Mouse (Mus musculus) heart, embryonic 13.5 days (tissue): ENCODE measurements around the gene Med16. TPM values are rescaled to one million over a fixed set of nuclear protein-coding genes. Genes with fewer than 3 reads are reported as not detected.

Experiments
- ATAC-seq: fragments of 200-750 bp; cut with Nextera tagmentation; 2 replicates; pipeline ENCODE4 v1.8.0; 2017; ENCODE audit warnings: moderate TSS enrichment; ENCODE audit not compliant: insufficient number of reproducible peaks, low FRiP score, low TSS enrichment; ENCODE audit errors: extremely low read depth
- H3K27ac ChIP-seq: fragments of 300-500 bp; sonication (generic); replicated peaks from 2 replicates; pipeline ENCODE4 v1.5.1; 2015; ENCODE audit warnings: moderate library complexity, mild to moderate bottlenecking, inconsistent platforms
- H3K27me3 ChIP-seq: fragments of 300-500 bp; sonication (generic); replicated peaks from 2 replicates; pipeline ENCODE4 v1.6.1; 2015; ENCODE audit warnings: mild to moderate bottlenecking, inconsistent platforms
- H3K36me3 ChIP-seq: fragments of 300-500 bp; sonication (generic); 2 replicates; pipeline ENCODE4 v1.6.1; 2015; ENCODE audit warnings: mild to moderate bottlenecking, inconsistent platforms
- H3K4me1 ChIP-seq: fragments of 300-500 bp; sonication (generic); 2 replicates; pipeline ENCODE4 v1.6.1; 2015; ENCODE audit warnings: inconsistent platforms
- H3K4me2 ChIP-seq: fragments of 300-500 bp; sonication (generic); 2 replicates; pipeline ENCODE4 v1.6.1; 2015; ENCODE audit warnings: inconsistent platforms, mild to moderate bottlenecking, moderate library complexity
- H3K4me3 ChIP-seq: fragments of 300-500 bp; sonication (generic); 2 replicates; pipeline ENCODE4 v1.5.1; 2015; ENCODE audit warnings: moderate library complexity, mild to moderate bottlenecking, inconsistent platforms
- H3K9ac ChIP-seq: fragments of 300-500 bp; sonication (generic); 2 replicates; pipeline ENCODE4 v1.6.1; 2015; ENCODE audit warnings: inconsistent platforms, mild to moderate bottlenecking, moderate library complexity
- H3K9me3 ChIP-seq: fragments of 300-500 bp; sonication (generic); 2 replicates; pipeline ENCODE4 v1.6.1; 2016; ENCODE audit warnings: inconsistent platforms
- WGBS: fragments of 180-500 bp; shearing (Covaris S2); methylation state at CpG from one replicate; pipeline ENCODE4 v1.1.7; 2015; ENCODE audit warnings: mixed read lengths; 5-methylcytosine and 5-hydroxymethylcytosine counted together
- polyA plus RNA-seq: library from polyadenylated mRNA; unstranded; fragments of >200 nt; fragmentation: Nextera tagmentation; extraction: Ambion mirVana; gene quantifications from 2 replicates; pipeline ENCODE4 v1.2.1, GENCODE M21; 2015

The Med16 gene
- polyA plus RNA-seq, 1 experiment from 2014 or later, result 42.1 TPM

GRCm38 (mm10) chr10:79932736-79933135 lies 24.0 kb upstream of the Med16 start:
- H3K27ac ChIP-seq, result peak overlapping the region; percentile 68
- H3K4me3 ChIP-seq, result peak overlapping the region; percentile 97
- H3K9me3 ChIP-seq, result no peaks in the 10 kb centered on the region
- peaks cover 45% of the 10 kb centered on the region for H3K36me3 ChIP-seq
- peak overlapping the region; percentile 68 for H3K9ac ChIP-seq
- peaks cover 93% of the 10 kb centered on the region for H3K4me1 ChIP-seq
- no peak for ATAC-seq
- peak overlapping the region; percentile 92 for H3K4me2 ChIP-seq
- no peaks in the 10 kb centered on the region for H3K27me3 ChIP-seq
- WGBS, result 13% methylated on average over 8 of the region's 8 CpGs

DNA sequence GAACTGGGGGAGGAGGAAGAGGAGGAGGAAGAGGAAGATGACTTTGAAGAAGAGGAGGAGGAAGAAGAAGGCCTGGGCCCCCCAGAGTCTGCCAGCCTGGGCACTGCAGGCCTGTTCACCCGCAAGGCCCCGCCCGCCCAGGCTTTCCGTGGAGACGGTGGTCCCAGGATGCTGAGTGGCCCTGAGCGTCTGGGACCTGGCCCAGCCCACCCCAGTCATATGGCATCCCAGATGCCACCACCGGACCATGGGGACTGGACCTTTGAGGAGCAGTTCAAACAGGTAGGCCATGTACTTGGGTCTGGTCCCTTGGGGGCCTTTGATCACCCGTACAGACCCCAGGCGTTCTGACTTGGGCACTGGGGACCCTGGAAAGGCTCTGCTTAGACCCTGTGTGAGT lies 23.1 kb upstream of the Med16 start:
- Histone ChIP-seq H3K4me2 (peak overlapping the region; percentile 92), H3K9ac (peak overlapping the region; percentile 68), H3K9me3 (no peaks in the 10 kb centered on the region), H3K4me1 (peaks cover 83% of the 10 kb centered on the region), H3K4me3 (peak overlapping the region; percentile 97), H3K27ac (no peak overlapping the region; the same call in 1 of the 2 replicates), H3K36me3 (peaks cover 40% of the 10 kb centered on the region), H3K27me3 (no peaks in the 10 kb centered on the region)
- 76% methylated on average over 9 of the region's 9 CpGs for WGBS
- no peak for ATAC-seq

DNA sequence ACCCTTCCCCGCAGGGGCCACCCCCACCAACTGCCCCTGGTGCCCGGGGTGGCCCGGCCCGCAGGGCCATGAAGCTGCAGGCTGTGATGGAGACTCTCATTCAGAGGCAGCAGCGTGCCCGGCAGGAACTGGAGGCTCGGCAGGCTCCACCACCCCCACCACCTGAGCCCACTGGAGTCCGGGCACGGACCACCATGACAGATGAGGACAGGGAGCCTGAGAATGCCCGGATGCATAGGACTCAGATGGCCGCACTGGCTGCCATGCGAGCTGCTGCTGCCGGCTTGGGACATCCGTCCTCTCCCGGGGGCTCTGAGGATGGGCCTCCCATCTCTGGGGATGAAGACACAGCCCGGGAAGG lies 22.1 kb upstream of the Med16 start:
- peak overlapping the region; percentile 97 for H3K4me3 ChIP-seq
- no peak overlapping the region for H3K27ac ChIP-seq
- peaks cover 81% of the 10 kb centered on the region for H3K4me1 ChIP-seq
- peaks cover 40% of the 10 kb centered on the region for H3K36me3 ChIP-seq
- peak overlapping the region; percentile 92 for H3K4me2 ChIP-seq
- 0 out of 2 replicates have a peak overlapping the region, but pooled peaks have one; percentile 97 for H3K9ac ChIP-seq
- H3K9me3 ChIP-seq, result no peaks in the 10 kb centered on the region
- WGBS, result 90% methylated on average over 16 of the region's 16 CpGs
- ATAC-seq, result no peak
- H3K27me3 ChIP-seq, result no peaks in the 10 kb centered on the region

- no peaks in the 10 kb centered on the region for H3K27me3 ChIP-seq
- H3K4me2 ChIP-seq, result peak overlapping the region; percentile 92
- ATAC-seq, result no peak
- H3K9ac ChIP-seq, result peak overlapping the region; percentile 97
- H3K36me3 ChIP-seq, result peaks cover 37% of the 10 kb centered on the region
- peak overlapping the region; percentile 97 for H3K4me3 ChIP-seq
- H3K27ac ChIP-seq, result peak overlapping the region; percentile 97
- 85% methylated on average over 18 of the region's 18 CpGs for WGBS
- peaks cover 79% of the 10 kb centered on the region for H3K4me1 ChIP-seq
- H3K9me3 ChIP-seq, result no peaks in the 10 kb centered on the region
Measured at GRCm38 (mm10) chr10:79929967-79930825, 21.5 kb upstream of the Med16 start.

- no peak for ATAC-seq
- WGBS, result 13% methylated on average over 9 of the region's 9 CpGs
- H3K4me3 ChIP-seq, result peak overlapping the region; percentile 97
- peaks cover 35% of the 10 kb centered on the region for H3K36me3 ChIP-seq
- H3K9ac ChIP-seq, result peak overlapping the region; percentile 97
- peaks cover 2% of the 10 kb centered on the region for H3K27me3 ChIP-seq
- peaks cover 68% of the 10 kb centered on the region for H3K4me1 ChIP-seq
- no peaks in the 10 kb centered on the region for H3K9me3 ChIP-seq
- peak overlapping the region; percentile 97 for H3K27ac ChIP-seq
- peak overlapping the region; percentile 92 for H3K4me2 ChIP-seq
Measured at GRCm38 (mm10) chr10:79928907-79929701, 20.4 kb upstream of the Med16 start.

GRCm38 (mm10) chr10:79928030-79928694 lies 19.4 kb upstream of the Med16 start:
- Histone ChIP-seq H3K4me1 (peaks cover 59% of the 10 kb centered on the region), H3K9ac (peak overlapping the region; percentile 97), H3K27me3 (peaks cover 11% of the 10 kb centered on the region), H3K27ac (peak overlapping the region; percentile 97), H3K4me2 (peak overlapping the region; percentile 92), H3K9me3 (no peaks in the 10 kb centered on the region), H3K4me3 (peak overlapping the region; percentile 97), H3K36me3 (peaks cover 28% of the 10 kb centered on the region)
- ATAC-seq, result no peak
- WGBS, result under 1% methylated on average over 28 of the region's 29 CpGs

DNA sequence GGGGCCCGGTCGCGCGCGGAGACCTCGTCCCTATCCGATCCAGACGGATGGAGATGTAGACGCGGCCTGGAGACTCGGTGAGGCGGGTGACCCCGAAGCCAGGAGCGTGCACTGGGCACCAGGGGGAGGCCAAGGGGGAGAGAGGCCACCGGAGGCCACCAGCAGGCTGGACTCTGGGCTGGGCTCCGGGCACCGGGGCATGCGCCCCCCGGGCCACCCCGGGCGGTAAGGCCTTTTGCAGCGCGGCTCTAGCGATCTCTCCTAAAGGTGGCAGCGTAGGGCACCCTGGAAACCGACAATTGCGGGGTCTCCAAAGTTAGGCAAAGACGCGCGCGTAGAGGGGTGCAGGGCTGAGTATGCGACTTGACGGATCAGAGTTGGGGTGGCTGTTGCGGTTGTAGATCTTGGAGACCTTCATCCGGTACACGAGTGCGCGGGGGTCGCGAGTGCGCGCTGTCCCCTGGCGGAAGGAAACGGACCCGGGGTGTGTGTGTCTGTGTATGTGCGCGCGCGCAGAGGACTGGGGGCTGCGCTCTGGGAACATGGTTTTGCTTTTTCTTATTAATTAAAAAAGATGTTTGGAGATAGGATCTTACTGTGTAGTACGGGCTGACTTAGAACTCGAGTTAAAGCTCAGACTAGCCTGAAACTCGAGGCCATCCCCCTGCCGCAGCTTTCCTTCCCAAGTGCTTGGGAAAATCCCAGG lies 18.8 kb upstream of the Med16 start:
- peak overlapping the region; percentile 92 for H3K4me2 ChIP-seq
- H3K4me1 ChIP-seq, result peaks cover 52% of the 10 kb centered on the region
- peaks cover 21% of the 10 kb centered on the region for H3K36me3 ChIP-seq
- H3K9ac ChIP-seq, result peak overlapping the region; percentile 97
- H3K27me3 ChIP-seq, result peaks cover 18% of the 10 kb centered on the region
- WGBS, result under 1% methylated on average over 54 of the region's 54 CpGs
- H3K4me3 ChIP-seq, result peak overlapping the region; percentile 97
- H3K9me3 ChIP-seq, result no peaks in the 10 kb centered on the region
- peak overlapping the region; percentile 97 for H3K27ac ChIP-seq
- peak; percentile 51; the same call in 1 of the 2 replicates for ATAC-seq

DNA sequence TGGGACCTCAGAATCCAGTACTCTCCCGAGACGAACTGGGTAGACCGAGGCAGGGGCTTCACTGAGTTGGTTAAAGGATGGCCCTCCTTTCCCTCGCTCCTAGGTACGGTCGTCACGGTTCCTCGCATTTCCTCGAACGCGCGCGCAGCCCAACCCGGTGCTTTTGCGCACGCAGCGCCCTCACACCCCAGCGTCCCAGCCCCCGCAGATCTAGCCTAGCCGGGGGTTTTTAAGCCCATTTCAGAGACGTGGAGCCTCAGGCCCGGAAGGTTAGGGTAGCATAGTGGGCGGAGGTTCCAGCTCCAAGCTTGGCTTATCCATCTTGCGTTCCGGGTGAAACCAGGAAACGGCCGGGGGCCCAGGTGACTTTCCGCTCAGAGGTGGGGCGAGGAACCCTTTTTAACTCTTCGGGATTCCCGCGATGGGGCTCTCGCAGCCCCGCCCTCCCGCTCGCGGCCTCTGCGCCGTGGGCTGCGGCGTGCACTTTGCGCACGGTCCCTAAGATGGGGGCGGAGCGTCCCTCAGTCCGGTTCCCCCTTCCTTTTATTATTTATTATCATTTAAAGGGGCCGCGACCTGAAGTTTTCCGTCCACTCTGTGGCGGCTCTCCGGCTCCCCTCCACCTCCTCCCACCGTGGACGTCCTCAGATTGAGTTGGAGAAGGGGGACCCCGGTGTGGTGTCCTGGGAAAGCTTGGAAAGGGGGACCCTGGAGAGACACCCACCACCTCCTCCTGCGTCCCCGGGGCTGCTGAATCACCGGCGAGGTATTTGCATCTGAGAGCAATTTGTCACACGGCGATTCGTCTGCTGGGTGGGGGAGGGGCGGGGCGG lies 18.0 kb upstream of the Med16 start, which contains the start of gene Arid3a:
Gene Arid3a, plus strand, starts transcription at position 553 of the 833 bp plus-strand sequence.
- Histone ChIP-seq H3K27me3 (peaks cover 25% of the 10 kb centered on the region), H3K36me3 (peaks cover 13% of the 10 kb centered on the region), H3K9ac (peak within 1 kb of the TSS; percentile 97), H3K4me3 (peak within 1 kb of the TSS; percentile 97), H3K9me3 (no peaks in the 10 kb centered on the region), H3K4me1 (peaks cover 46% of the 10 kb centered on the region), H3K27ac (peak within 1 kb of the TSS; percentile 97), H3K4me2 (peak within 1 kb of the TSS; percentile 92)
- peak; percentile 51; the same call in 1 of the 2 replicates for ATAC-seq
- WGBS, result under 1% methylated on average over 63 of the region's 63 CpGs

DNA sequence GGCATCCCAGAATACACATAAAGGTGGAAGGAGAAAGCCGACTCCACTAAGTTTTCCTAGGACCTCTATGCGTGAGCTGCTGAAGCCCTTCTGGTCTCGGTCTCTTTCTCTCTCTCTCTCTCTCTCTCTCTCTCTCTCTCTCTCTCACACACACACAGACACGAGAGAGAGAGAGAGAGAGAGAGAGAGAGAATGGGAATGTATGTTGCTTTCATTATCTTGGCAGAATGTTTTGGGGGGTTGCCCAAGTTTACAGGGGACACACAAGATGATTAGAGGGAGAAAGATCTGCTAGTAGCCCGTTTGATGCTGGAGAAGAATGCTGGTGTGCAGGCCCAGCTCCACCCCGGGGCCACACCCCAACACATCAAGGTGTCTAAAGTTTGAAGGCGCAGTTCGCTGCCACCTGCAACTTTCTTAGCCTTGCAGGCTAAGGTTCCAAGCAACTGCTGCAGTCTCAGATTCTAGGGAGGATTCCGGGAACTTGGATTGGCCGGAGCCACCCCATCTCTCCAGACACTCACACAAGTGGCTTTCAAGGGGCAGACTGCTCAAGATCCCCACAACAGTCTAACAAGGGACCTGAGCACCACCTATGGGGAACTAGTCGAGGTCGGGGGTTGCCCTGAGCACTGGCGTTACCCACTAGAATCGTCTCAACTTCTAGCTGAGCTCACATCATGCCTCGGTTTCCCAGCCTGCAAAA lies 17.2 kb upstream of the Med16 start:
- WGBS, result 8% methylated on average over 14 of the region's 15 CpGs
- peak overlapping the region; percentile 97 for H3K4me3 ChIP-seq
- peak overlapping the region; percentile 97 for H3K9ac ChIP-seq
- ATAC-seq, result no peak
- peaks cover 46% of the 10 kb centered on the region for H3K4me1 ChIP-seq
- H3K27ac ChIP-seq, result peak overlapping the region; percentile 97
- H3K9me3 ChIP-seq, result no peaks in the 10 kb centered on the region
- peaks cover 33% of the 10 kb centered on the region for H3K27me3 ChIP-seq
- H3K36me3 ChIP-seq, result peaks cover 6% of the 10 kb centered on the region
- H3K4me2 ChIP-seq, result peak overlapping the region; percentile 92
